Mouse (Mus musculus) heart, postnatal 14 days (tissue): ENCODE results near the gene Rnf145. TPM values are rescaled to one million over a fixed set of nuclear protein-coding genes. Genes with fewer than 3 reads are reported as not detected.
"Not testable (repeated sequence)": the region's sequence is repeated elsewhere in the genome, so short reads cannot be mapped to it uniquely, and the experiment has no call there.

Experiments
- DNase-seq, 2 experiments: peaks; one replicate each; pipeline ENCODE4 v3.0.0; 2021 to 2022
- intact Hi-C: fragments of 180-260 bp; cut with DNase I; formaldehyde crosslinking; loops from one replicate; pipeline ENCODE4 v1.15.1; 2025
- total RNA-seq, 2 experiments: library from RNA; stranded (reverse); gene quantifications; 2 replicates each; pipeline ENCODE4 v1.2.3; 2021

Rnf145 gene
- total RNA-seq, 2 experiments from 2014 or later: 21.8 to 28.8 TPM

GRCm38 (mm10) chr11:44558521-44558920 lies 39.8 kb downstream of the Rnf145 start:
- intact Hi-C loops: no loop called here
- no peak for DNase-seq

DNA sequence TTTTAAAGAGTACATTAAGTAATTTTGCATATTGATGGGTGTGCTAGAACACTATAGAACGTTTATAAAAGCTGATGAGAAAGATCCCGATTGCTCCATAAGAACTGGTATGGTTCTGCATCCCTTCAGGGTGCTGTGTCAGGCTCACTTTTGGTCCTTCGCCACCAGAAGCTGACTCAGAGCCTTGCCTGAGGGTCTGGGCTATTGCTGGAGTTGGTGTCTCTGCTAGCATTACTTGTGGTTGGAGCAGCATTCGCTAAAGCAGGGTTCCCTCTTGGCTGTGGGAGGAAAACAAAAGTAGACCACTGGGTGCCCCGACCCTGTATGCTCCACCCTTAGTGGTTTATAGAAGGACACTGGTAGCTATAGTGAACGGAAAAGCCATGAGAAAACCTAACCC lies 40.7 kb downstream of the Rnf145 start:
- DNase-seq: no peak
- intact Hi-C loops: no loop called here

- intact Hi-C loops: no loop called here
- no peak for DNase-seq
Measured at GRCm38 (mm10) chr11:44560396-44560795, 41.6 kb downstream of the Rnf145 start.

DNA sequence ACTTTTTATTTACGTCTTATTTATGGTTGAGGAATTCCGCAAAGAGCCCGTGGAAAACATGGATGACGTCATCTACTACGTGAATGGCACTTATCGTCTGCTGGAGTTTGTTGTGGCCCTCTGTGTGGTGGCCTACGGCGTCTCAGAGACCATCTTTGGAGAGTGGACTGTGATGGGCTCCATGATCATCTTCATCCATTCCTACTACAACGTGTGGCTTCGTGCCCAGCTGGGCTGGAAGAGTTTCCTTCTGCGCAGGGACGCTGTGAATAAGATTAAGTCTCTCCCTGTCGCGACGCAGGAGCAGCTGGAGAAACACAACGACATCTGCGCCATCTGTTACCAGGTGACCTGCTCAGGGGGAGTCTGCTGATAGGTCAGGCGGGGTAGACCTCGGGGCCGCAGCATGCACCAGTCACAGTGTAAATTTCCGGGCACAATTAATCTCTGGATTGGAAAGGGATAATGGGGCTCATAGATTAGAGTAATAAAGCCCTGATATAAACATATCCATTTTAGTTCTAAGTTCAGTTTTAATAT lies 42.8 kb downstream of the Rnf145 start:
- intact Hi-C loops: no loop called here
- DNase-seq: no peak

- intact Hi-C loops: no loop called here
- DNase-seq: no peak
Measured at GRCm38 (mm10) chr11:44562389-44563135, 43.8 kb downstream of the Rnf145 start.

DNA sequence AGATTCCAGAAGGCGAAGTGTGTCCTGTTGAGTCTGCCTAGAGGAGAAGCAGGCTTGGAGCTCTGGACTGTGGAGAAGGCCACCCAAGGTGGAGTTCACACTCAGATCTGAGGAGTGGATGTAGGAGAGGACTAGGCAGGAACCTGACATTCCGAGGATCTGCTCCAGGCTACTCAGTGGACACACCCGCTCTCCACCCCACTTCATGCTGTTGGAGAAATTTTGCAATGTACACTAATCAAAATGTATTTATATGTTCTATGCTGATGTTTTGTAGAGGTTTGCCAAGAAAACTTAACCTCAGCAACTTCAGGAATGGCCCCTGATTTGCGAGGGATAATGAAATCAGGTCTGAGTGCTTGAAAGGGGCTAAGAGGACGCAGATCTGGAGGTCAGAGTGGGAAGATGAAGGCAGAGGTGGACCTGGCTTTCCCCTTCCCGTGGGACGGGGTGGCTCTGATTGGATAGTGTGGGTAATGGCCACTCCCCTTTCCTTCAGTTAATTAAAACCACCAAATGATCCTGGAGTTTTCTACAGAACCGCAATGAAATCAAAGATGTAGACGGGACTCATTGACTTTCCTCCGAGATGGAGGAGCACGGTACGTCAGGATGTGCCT lies 45.6 kb downstream of the Rnf145 start:
- DNase-seq: no peak
- intact Hi-C loops: no loop called here

DNA sequence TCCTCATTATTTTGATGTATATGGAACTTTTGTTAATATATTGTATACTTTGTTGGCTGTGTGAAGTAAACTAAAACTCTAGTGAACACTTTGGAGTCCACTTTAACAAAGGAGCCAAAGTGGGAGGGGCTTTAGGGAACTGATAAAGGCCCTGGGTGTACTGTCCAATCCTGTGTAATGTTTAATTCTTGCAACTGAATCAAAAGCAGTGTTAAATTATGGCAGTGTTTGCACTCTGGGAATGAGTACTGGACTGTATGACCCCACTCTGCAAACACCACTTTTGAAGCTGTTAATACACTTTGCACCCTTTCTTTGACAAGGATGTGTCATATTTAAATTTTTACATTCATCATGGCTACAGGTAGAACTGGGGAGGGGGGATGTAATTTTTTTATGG lies 46.2 kb downstream of the Rnf145 start:
- DNase-seq: no peak
- intact Hi-C loops: no loop called here

GRCm38 (mm10) chr11:44570336-44570735 lies 51.6 kb downstream of the Rnf145 start:
- intact Hi-C loops, DNase-seq: not testable (repeated sequence)

GRCm38 (mm10) chr11:44572781-44573180 lies 54.0 kb downstream of the Rnf145 start:
- DNase-seq: no peak
- intact Hi-C loops: no loop called here

DNA sequence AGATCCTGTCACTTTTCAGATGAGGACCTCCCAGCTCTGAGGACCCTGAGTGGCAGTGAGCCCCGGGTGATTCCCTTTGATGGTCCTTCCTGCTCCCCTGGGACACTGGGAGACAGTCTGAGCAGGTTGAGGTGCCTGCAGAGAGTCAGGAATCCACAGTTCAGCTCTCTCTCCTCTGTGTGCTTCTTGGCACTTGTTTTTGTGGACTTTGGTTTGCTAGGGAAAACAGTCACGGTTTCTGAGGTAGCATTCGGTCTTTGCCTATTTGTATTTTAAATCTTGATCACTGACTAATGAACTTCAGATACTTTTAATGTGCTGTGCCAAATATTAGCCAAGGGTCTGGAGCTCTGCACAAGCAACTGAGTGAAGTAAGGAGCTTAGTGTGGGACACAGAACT lies 54.6 kb downstream of the Rnf145 start:
- DNase-seq: no peak
- intact Hi-C loops: no loop called here

DNA sequence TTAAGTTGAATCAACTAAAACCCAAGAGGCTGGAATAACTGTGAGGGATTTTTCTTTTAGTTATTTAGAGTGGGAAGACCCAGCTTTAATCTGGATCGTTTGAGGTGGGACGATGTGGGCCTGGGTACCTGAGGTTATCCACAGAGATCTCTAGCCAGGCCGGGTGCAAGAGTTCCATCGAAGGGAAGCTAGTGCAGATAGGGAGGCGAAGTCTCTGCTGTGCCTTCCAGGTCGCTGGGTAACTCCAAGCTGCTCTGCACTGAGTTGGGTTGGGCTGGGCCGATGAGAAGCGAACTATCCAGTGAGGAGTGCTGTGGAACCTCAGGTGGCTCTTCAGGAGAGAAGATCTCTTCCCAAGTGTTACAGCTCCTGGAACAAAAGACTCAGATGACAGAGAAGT lies 55.6 kb downstream of the Rnf145 start:
- DNase-seq: no peak
- intact Hi-C loops: no loop called here

- no peak for DNase-seq
- intact Hi-C loops: no loop called here
Measured at GRCm38 (mm10) chr11:44574820-44575219, 56.1 kb downstream of the Rnf145 start.

DNA sequence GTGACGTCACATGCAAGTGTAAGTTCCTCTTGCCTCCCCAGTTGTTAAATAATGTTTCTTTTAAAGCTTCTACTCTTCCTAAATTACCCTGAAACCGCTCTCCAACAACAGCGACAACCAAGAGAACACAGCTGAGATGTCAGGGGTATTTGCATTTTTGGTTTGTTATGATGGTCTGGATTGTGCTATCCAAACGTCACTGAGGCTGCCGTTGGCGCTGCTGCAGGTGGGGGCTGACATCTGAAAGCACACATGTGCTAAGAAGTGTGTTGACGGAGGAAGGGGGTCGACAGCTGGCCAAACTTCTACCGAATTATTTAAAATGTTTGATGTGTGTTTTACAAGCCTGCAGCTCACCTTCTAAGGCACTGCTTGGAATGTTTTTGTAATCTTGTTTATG lies 59.1 kb downstream of the Rnf145 start:
- DNase-seq: no peak
- intact Hi-C loops: no loop called here

- DNase-seq: peak; percentile 39
- intact Hi-C loops: loop anchor here (10.0 kb wide), 1 partner anchor 1214 kb away; no protein-coding TSS in a partner anchor
Measured at GRCm38 (mm10) chr11:44581277-44581683, 62.5 kb downstream of the Rnf145 start.

- intact Hi-C loops: loop anchor here (5.0 to 10.0 kb wide), 4 partner anchors 951 to 1341 kb away; no protein-coding TSS in a partner anchor
- peak; percentile 66 to 88 for DNase-seq
Measured at GRCm38 (mm10) chr11:44586047-44586696, 67.4 kb downstream of the Rnf145 start.

DNA sequence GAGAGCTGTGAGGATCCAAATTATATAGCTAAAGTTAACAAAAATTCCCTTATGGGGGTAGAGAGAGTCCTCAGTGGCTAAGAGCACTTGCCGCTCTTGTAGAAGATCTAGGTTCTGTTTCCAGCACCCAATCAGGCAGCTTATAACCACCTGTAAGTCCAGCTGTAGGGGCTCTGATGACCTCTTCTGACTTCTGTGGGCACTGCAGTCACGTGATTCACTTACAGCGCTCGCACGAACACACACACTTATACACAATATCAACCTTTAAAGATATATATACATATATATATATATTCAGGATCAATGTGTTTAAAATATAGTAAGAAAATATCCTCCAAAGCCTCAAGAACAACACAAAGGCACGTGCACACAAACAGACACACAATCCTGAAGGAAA lies 74.3 kb downstream of the Rnf145 start:
- intact Hi-C loops: no loop called here
- no peak for DNase-seq

- DNase-seq: no peak
- intact Hi-C loops: no loop called here
Measured at GRCm38 (mm10) chr11:44594768-44595167, 76.0 kb downstream of the Rnf145 start.

DNA sequence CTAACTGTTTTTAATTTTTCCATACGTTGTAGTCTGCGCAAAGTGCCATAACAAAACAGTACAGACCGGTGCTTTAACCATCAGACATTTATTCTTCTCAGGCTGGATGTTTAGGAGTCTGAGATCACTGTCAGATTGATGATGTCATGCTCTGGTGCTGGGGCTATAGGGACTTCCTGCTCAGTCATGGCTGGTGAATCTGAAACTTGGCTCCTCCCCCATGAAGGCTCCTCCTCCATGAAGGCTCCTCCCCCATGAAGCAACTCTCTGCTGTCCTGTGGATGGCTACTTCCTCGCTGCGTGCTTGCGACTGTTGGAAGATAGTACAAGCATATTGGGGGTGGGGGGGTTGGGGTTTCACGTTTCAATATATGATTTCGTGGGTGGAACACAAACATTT lies 88.1 kb downstream of the Rnf145 start:
- intact Hi-C loops: loop anchor here (10.0 kb wide), 1 partner anchor 1128 kb away; no protein-coding TSS in a partner anchor
- DNase-seq: no peak

GRCm38 (mm10) chr11:44608646-44609045 lies 89.9 kb downstream of the Rnf145 start:
- intact Hi-C loops: loop anchor here (10.0 kb wide), 1 partner anchor 1126 kb away; no protein-coding TSS in a partner anchor
- DNase-seq: no peak

DNA sequence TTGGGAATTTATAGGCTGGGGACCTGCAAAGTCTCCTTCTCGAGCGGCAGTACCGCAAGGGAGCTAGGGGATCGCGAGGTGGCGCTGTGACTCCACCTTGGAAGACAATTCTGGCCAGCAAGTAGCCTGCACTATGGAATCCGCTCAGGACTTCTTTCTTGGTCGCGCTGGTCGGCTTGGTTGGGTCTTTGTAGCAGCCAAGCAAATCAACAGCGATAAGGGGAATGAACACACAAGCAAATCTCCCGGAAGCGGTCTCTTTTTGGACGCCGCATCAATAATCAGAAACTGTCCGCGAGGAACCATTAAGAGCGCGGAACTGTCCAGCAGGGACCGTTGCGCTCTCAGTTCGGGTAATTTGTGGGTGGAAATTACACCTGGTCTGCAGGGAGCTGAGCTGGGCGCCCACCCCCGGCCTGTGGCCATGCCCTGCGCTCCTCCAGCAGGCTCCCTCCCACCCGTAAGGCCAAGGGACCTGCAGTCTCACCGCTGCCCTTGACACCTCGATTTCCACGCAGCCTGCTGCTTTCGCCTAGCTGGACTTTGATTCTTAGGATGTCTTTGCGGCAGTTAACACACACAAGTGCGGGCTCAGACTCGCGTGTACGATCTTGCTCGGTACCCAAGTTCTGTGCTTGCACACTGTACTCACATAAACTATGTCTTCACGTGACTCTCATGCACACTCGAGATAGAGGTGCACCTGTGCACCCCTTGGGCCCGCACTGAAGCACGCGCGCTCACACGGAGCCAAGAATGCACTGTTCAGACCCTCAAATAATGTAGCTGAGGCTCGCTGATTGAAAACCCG lies 92.4 kb downstream of the Rnf145 start:
- DNase-seq: peak; percentile 89 to 92
- intact Hi-C loops: loop anchor here (1.0 to 10.0 kb wide), 3 partner anchors 397 to 1274 kb away; no protein-coding TSS in a partner anchor
